Mouse (Mus musculus): Measurements from ENCODE around the gene Nsmce1. TPM values are rescaled to one million over a fixed set of nuclear protein-coding genes. Genes with fewer than 3 reads are reported as not detected.
"Not testable (repeated sequence)": the region's sequence is repeated elsewhere in the genome, so short reads cannot be mapped to it uniquely, and the experiment has no call there.

Nsmce1 gene
- total and polyA plus RNA-seq, 3 experiments, result 58.1 to 59.2 TPM; not detected in 1

GRCm38 (mm10) chr7:125430170-125430842 is 61.1 kb downstream of the Nsmce1 start:
- no peaks in the 10 kb centered on the region for H3K9me3 ChIP-seq (replicated peaks; ENCODE audit: insufficient read depth, low read length)
- no peak for DNase-seq (ENCODE audit: low read depth, low spot score)
- no peaks in the 10 kb centered on the region for H3K79me2 ChIP-seq (ENCODE audit: control insufficient read depth, insufficient read depth, low read length, poor library complexity)
- no peak overlapping the region for H3K9ac ChIP-seq (ENCODE audit: control insufficient read depth, low read depth, low read length, poor library complexity, severe bottlenecking)
- H3K27ac ChIP-seq (ENCODE audit: control insufficient read depth, low read depth, low read length), result no peak overlapping the region
- peaks cover 0 to 15% of the 10 kb centered on the region in 2 experiments; a peak in 2 of 4 replicates for H3K36me3 ChIP-seq (ENCODE audit: control insufficient read depth in 1 of 2, insufficient read depth in 2 of 2, low read length in 2 of 2)
- H3K4me1 ChIP-seq (ENCODE audit: control insufficient read depth in 1 of 2, insufficient read depth in 2 of 2, low read length in 2 of 2), result peaks cover 10 to 31% of the 10 kb centered on the region in 2 experiments
- no peak overlapping the region for H3K4me3 ChIP-seq (ENCODE audit: control insufficient read depth in 1 of 2, insufficient read depth in 1 of 2, low read depth in 2 of 2, low read length in 2 of 2)
- H3K27me3 ChIP-seq (ENCODE audit: control insufficient read depth in 1 of 2, insufficient read depth in 2 of 2, low read length in 2 of 2), result no peaks in the 10 kb centered on the region
- TF ChIP-seq KAT2A (conservative IDR thresholded peaks at IDR 0.05; ENCODE audit: low read depth, low read length) (no peak), EP300 (IDR thresholded peaks at IDR 0.05; ENCODE audit: low read depth in 1 of 2, low read length in 2 of 2) (no peak), HCFC1 (IDR thresholded peaks at IDR 0.05; ENCODE audit: low read depth, low read length) (no peak), ZNF384 (IDR thresholded peaks at IDR 0.05; ENCODE audit: low read depth, low read length) (no peak), BHLHE40 (IDR thresholded peaks at IDR 0.05; ENCODE audit: borderline replicate concordance, low read depth, low read length) (no peak), TAL1 (IDR thresholded peaks at IDR 0.05; ENCODE audit: low read length) (no peak), POLR2AphosphoS5 (IDR thresholded peaks at IDR 0.05; ENCODE audit: borderline replicate concordance, low read depth, low read length) (no peak), ZKSCAN1 (IDR thresholded peaks at IDR 0.05; ENCODE audit: low read depth, low read length) (no peak), NELFE (IDR thresholded peaks at IDR 0.05; ENCODE audit: low read depth, low read length) (no peak), UBTF (IDR thresholded peaks at IDR 0.05; ENCODE audit: borderline replicate concordance, insufficient read depth, low read depth, low read length) (no peak), ELF1 (IDR thresholded peaks at IDR 0.05; ENCODE audit: low read depth, low read length) (no peak), USF2 (IDR thresholded peaks at IDR 0.05; ENCODE audit: borderline replicate concordance in 1 of 2, insufficient read depth in 1 of 2, low read depth in 1 of 2, low read length in 2 of 2) (no peak), TCF12 (IDR thresholded peaks at IDR 0.05; ENCODE audit: low read depth, low read length) (no peak)

GRCm38 (mm10) chr7:125428816-125429500 is 62.4 kb downstream of the Nsmce1 start:
- peak; percentile 83 for DNase-seq (ENCODE audit: low read depth, low spot score)
- TF ChIP-seq EP300 (IDR thresholded peaks at IDR 0.05; ENCODE audit: low read depth in 1 of 2, low read length in 2 of 2) (peak; percentile 90 to 94), TCF12 (IDR thresholded peaks at IDR 0.05; ENCODE audit: low read depth, low read length) (peak; percentile 96), HCFC1 (IDR thresholded peaks at IDR 0.05; ENCODE audit: low read depth, low read length) (peak; percentile 33; the same call in 1 of the 2 replicates), ETS1 (IDR thresholded peaks at IDR 0.05; ENCODE audit: low read depth, low read length) (peak; percentile 90), RCOR1 (IDR thresholded peaks at IDR 0.05; ENCODE audit: low read depth, low read length) (peak; percentile 80), TAL1 (IDR thresholded peaks at IDR 0.05; ENCODE audit: low read length) (peak; percentile 85), SIN3A (IDR thresholded peaks at IDR 0.05; ENCODE audit: low read length) (peak; percentile 67; the same call in 1 of the 2 replicates), MAZ (IDR thresholded peaks at IDR 0.05; ENCODE audit: low read depth, low read length) (peak; percentile 75), GATA1 (IDR thresholded peaks at IDR 0.05; ENCODE audit: low read depth, low read length) (peak; percentile 95)

More at GRCm38 (mm10) chr7:125428816-125429500, 62.4 kb downstream of the Nsmce1 start:
- peak overlapping the region; percentile 40 for H3K27ac ChIP-seq (ENCODE audit: control insufficient read depth, low read depth, low read length)
- H3K4me3 ChIP-seq (ENCODE audit: control insufficient read depth in 1 of 2, insufficient read depth in 1 of 2, low read depth in 2 of 2, low read length in 2 of 2), result peak overlapping the region; percentile 1 to 14
- H3K9me3 ChIP-seq (replicated peaks; ENCODE audit: insufficient read depth, low read length); H3K9ac ChIP-seq (ENCODE audit: control insufficient read depth, low read depth, low read length, poor library complexity, severe bottlenecking); H3K27me3 ChIP-seq (ENCODE audit: control insufficient read depth in 1 of 2, insufficient read depth in 2 of 2, low read length in 2 of 2); H3K79me2 ChIP-seq (ENCODE audit: control insufficient read depth, insufficient read depth, low read length, poor library complexity): not testable (repeated sequence)
- peaks cover 10 to 32% of the 10 kb centered on the region in 2 experiments for H3K4me1 ChIP-seq (ENCODE audit: control insufficient read depth in 1 of 2, insufficient read depth in 2 of 2, low read length in 2 of 2)
- H3K36me3 ChIP-seq (ENCODE audit: control insufficient read depth in 1 of 2, insufficient read depth in 2 of 2, low read length in 2 of 2), result peaks cover 0 to 17% of the 10 kb centered on the region in 2 experiments; a peak in 2 of 4 replicates
